In the genomic region with DNA sequence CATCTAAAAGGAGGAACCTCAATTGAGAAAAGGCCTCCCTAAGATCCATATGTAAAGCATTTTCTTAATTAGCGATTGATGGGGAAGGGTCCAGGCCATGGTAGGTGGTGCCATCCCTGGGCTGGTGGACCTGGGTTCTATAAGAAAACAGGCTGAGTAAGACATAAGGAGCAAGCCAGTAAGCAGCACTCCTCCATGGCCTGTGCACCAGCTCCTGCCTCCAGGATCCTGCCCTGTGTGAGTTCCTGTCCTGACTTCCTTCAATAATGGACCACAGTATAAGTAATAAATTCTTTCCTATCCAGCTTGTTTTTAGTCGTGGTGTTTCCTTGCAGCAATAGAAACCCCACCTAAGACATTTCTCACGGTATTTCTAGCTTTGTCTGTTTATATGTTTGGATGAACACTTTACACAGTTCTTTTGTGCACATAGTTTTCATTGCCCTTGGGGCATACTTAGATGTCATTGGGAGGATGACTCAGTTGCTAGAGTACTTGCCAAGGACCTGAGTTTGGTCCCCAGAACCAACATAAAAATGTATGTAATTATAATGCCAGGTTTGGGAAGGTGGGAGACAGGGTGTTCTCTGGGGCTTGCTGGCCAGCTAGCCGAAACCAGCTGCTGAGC, we compare ENCODE assay signal across 23 mouse cellular contexts.
"Had no signal": no experiment of that assay in that cellular context is flagged by ENCODE, and none has a peak within 500 bp of the region (broad histone marks: within the 10 kb centered on the region; RNA-seq: fewer than 3 reads in every experiment).

No protein-coding gene starts in this region.

- DNase-seq: kidney, adult 18-20 months; kidney, postnatal 10 days; layer of hippocampus, adult 9-11 months; liver; lung, adult 18-20 months; lung, postnatal 10 days; lung, postnatal 36 days; right cerebral cortex, adult 18-20 months; right cerebral cortex, postnatal 14 days; right cerebral cortex, postnatal 4 days; thymus, postnatal 25 days had no signal

- H3K27ac ChIP-seq: layer of hippocampus, adult 2 months; limb, embryonic 13.5 days; liver, embryonic 12.5 days; liver, embryonic 15.5 days; lung, embryonic 15.5 days; midbrain, embryonic 10.5 days; midbrain, embryonic 15.5 days; neural tube, embryonic 12.5 days; neural tube, embryonic 15.5 days; stomach, embryonic 15.5 days had no signal

- H3K9me3 ChIP-seq: limb, embryonic 10.5 days; limb, embryonic 13.5 days; liver, embryonic 12.5 days; liver, embryonic 15.5 days; lung, embryonic 15.5 days; megakaryocyte, embryonic 14.5 days; midbrain, embryonic 10.5 days; midbrain, embryonic 15.5 days; neural tube, embryonic 12.5 days; neural tube, embryonic 15.5 days; stomach, embryonic 15.5 days had no signal

- ATAC-seq: liver, embryonic 12.5 days; midbrain, embryonic 15.5 days had no signal

- H3K27me3 ChIP-seq: limb, embryonic 13.5 days; liver, embryonic 12.5 days; liver, embryonic 15.5 days; lung, embryonic 15.5 days; midbrain, embryonic 15.5 days; neural tube, embryonic 12.5 days; neural tube, embryonic 15.5 days; stomach, embryonic 15.5 days had no signal

- H3K4me2 ChIP-seq: limb, embryonic 13.5 days; liver, embryonic 12.5 days; liver, embryonic 15.5 days; lung, embryonic 15.5 days; midbrain, embryonic 15.5 days; neural tube, embryonic 12.5 days; neural tube, embryonic 15.5 days; stomach, embryonic 15.5 days had no signal

- H3K9ac ChIP-seq: limb, embryonic 13.5 days; liver, embryonic 12.5 days; liver, embryonic 15.5 days; lung, embryonic 15.5 days; midbrain, embryonic 15.5 days; neural tube, embryonic 12.5 days; neural tube, embryonic 15.5 days; stomach, embryonic 15.5 days had no signal

- H3K4me1 ChIP-seq: liver, embryonic 12.5 days; liver, embryonic 15.5 days; neural tube, embryonic 12.5 days had no signal

- H3K4me3 ChIP-seq: layer of hippocampus, adult 2 months; limb, embryonic 10.5 days; limb, embryonic 13.5 days; liver, embryonic 12.5 days; liver, embryonic 15.5 days; lung, embryonic 15.5 days; megakaryocyte, embryonic 14.5 days; midbrain, embryonic 10.5 days; midbrain, embryonic 15.5 days; neural tube, embryonic 12.5 days; neural tube, embryonic 15.5 days; stomach, embryonic 15.5 days had no signal

- H3K36me3 ChIP-seq: limb, embryonic 10.5 days; limb, embryonic 13.5 days; liver, embryonic 12.5 days; liver, embryonic 15.5 days; lung, embryonic 15.5 days; midbrain, embryonic 10.5 days; midbrain, embryonic 15.5 days; neural tube, embryonic 12.5 days; neural tube, embryonic 15.5 days; stomach, embryonic 15.5 days had no signal
